Mouse (Mus musculus) kidney, adult 2 months (tissue): ENCODE data around the gene Bcar1. TPM values are rescaled to one million over a fixed set of nuclear protein-coding genes. Genes with fewer than 3 reads are reported as not detected.

Source experiments
- DNase-seq: peaks from one replicate; pipeline ENCODE4 v3.0.0; 2021
- H3K27ac ChIP-seq: fragments of 200-500 bp; 2 replicates; pipeline ENCODE4 v1.5.1; 2012; ENCODE audit warnings: low read depth, low read length, control low read depth, inconsistent platforms; ENCODE audit not compliant: insufficient read depth
- H3K27me3 ChIP-seq: fragments of 200-500 bp; replicated peaks from 2 replicates; pipeline ENCODE4 v1.6.1; 2012; ENCODE audit warnings: mild to moderate bottlenecking, moderate library complexity, low read length, inconsistent platforms; ENCODE audit not compliant: control insufficient read depth, insufficient read depth
- H3K36me3 ChIP-seq: fragments of 200-500 bp; 2 replicates; pipeline ENCODE4 v1.6.1; 2012; ENCODE audit warnings: mild to moderate bottlenecking, moderate library complexity, low read length, inconsistent platforms; ENCODE audit not compliant: control insufficient read depth, insufficient read depth
- H3K4me1 ChIP-seq: fragments of 200-500 bp; 2 replicates; pipeline ENCODE4 v1.6.1; 2011; ENCODE audit warnings: low read length; ENCODE audit not compliant: control insufficient read depth, insufficient read depth
- H3K4me3 ChIP-seq: fragments of 200-500 bp; 2 replicates; pipeline ENCODE4 v1.5.1; 2011; ENCODE audit warnings: mild to moderate bottlenecking, low read depth, low read length, control low read depth; ENCODE audit not compliant: insufficient read depth
- CTCF ChIP-seq: fragments of 200-500 bp; conservative IDR thresholded peaks from 2 replicates; pipeline ENCODE4 v1.5.1; 2011; ENCODE audit warnings: low read depth, mild to moderate bottlenecking, control low read depth, low read length, moderate library complexity, mixed read lengths; ENCODE audit not compliant: insufficient read depth, insufficient read length
- POLR2A ChIP-seq: fragments of 200-500 bp; IDR thresholded peaks from one replicate; pipeline ENCODE4 v1.6.1; 2011; ENCODE audit warnings: low read depth, low read length, control low read depth
- WGBS: fragments of 180-500 bp; shearing (Covaris S2); methylation state at CpG from one replicate; pipeline ENCODE4 v1.1.7; 2018; 5-methylcytosine and 5-hydroxymethylcytosine counted together
- polyA plus RNA-seq: library from polyadenylated mRNA; depleted of rRNA; stranded (reverse); fragments of >200 nt; gene quantifications from 2 replicates; pipeline ENCODE4 v1.2.3, GENCODE M21; 2012

Bcar1 gene
- polyA plus RNA-seq, 1 experiment: 115 TPM

GRCm38 (mm10) chr8:111709223-111709622 lies 34.4 kb downstream of the Bcar1 start:
- DNase-seq: peak; percentile 93
- Histone ChIP-seq H3K4me3 (no peak overlapping the region), H3K27me3 (no peaks in the 10 kb centered on the region), H3K27ac (peak overlapping the region; percentile 92), H3K36me3 (peaks cover 5% of the 10 kb centered on the region; the same call in 1 of the 2 replicates), H3K4me1 (peaks cover 21% of the 10 kb centered on the region)
- TF ChIP-seq POLR2A (peak; percentile 51), CTCF (no peak)
- WGBS: 24% methylated on average over 1 of the region's 1 CpGs

- WGBS: 35% methylated on average over 6 of the region's 6 CpGs
- peak; percentile 96 for DNase-seq
These were observed 35.3 kb downstream of the Bcar1 start for GRCm38 (mm10) chr8:111708265-111708664.

GRCm38 (mm10) chr8:111705699-111706098 lies 37.9 kb downstream of the Bcar1 start:
- no peak overlapping the region for H3K27ac ChIP-seq
- H3K36me3 ChIP-seq: peaks cover 2% of the 10 kb centered on the region; the same call in 1 of the 2 replicates
- H3K4me3 ChIP-seq: no peak overlapping the region
- TF ChIP-seq POLR2A: no peak
- TF ChIP-seq CTCF: no peak
- peaks cover 21% of the 10 kb centered on the region for H3K4me1 ChIP-seq
- no peak for DNase-seq
- H3K27me3 ChIP-seq: no peaks in the 10 kb centered on the region
- WGBS: 54% methylated on average over 5 of the region's 5 CpGs

More at GRCm38 (mm10) chr8:111708265-111708664, 35.3 kb downstream of the Bcar1 start:
- H3K27me3 ChIP-seq: no peaks in the 10 kb centered on the region
- peak overlapping the region; percentile 92 for H3K27ac ChIP-seq
- H3K36me3 ChIP-seq: peaks cover 5% of the 10 kb centered on the region; the same call in 1 of the 2 replicates
- H3K4me1 ChIP-seq: peaks cover 21% of the 10 kb centered on the region
- H3K4me3 ChIP-seq: no peak overlapping the region
- TF ChIP-seq POLR2A (no peak), CTCF (no peak)

GRCm38 (mm10) chr8:111705222-111705621 lies 38.4 kb downstream of the Bcar1 start:
- 70% methylated on average over 3 of the region's 3 CpGs for WGBS
- peaks cover 21% of the 10 kb centered on the region for H3K4me1 ChIP-seq

GRCm38 (mm10) chr8:111704585-111704984 lies 39.0 kb downstream of the Bcar1 start:
- DNase-seq: no peak
- no peak overlapping the region for H3K27ac ChIP-seq
- TF ChIP-seq CTCF: no peak
- TF ChIP-seq POLR2A: no peak

More at GRCm38 (mm10) chr8:111705222-111705621, 38.4 kb downstream of the Bcar1 start:
- peak; percentile 7 for DNase-seq
- no peaks in the 10 kb centered on the region; the same call in 1 of the 2 replicates for H3K36me3 ChIP-seq
- H3K27ac ChIP-seq: no peak overlapping the region
- no peak for TF ChIP-seq POLR2A
- no peak for TF ChIP-seq CTCF
- H3K4me3 ChIP-seq: no peak overlapping the region
- H3K27me3 ChIP-seq: no peaks in the 10 kb centered on the region

GRCm38 (mm10) chr8:111701380-111701779 lies 42.2 kb downstream of the Bcar1 start:
- H3K27me3 ChIP-seq: no peaks in the 10 kb centered on the region
- WGBS: 60% methylated on average over 9 of the region's 9 CpGs
- H3K36me3 ChIP-seq: no peaks in the 10 kb centered on the region
- no peak for DNase-seq
- H3K27ac ChIP-seq: no peak overlapping the region
- no peak overlapping the region for H3K4me3 ChIP-seq
- TF ChIP-seq CTCF (no peak), POLR2A (no peak)
- no peaks in the 10 kb centered on the region for H3K4me1 ChIP-seq

More at GRCm38 (mm10) chr8:111704585-111704984, 39.0 kb downstream of the Bcar1 start:
- Histone ChIP-seq H3K4me1 (peaks cover 14% of the 10 kb centered on the region), H3K4me3 (no peak overlapping the region), H3K36me3 (no peaks in the 10 kb centered on the region), H3K27me3 (no peaks in the 10 kb centered on the region)
- 91% methylated on average over 12 of the region's 12 CpGs for WGBS

- H3K4me3 ChIP-seq: no peak overlapping the region
- no peaks in the 10 kb centered on the region for H3K4me1 ChIP-seq
- H3K36me3 ChIP-seq: no peaks in the 10 kb centered on the region
- TF ChIP-seq POLR2A: no peak
- TF ChIP-seq CTCF: no peak
- no peak for DNase-seq
- 95% methylated on average over 5 of the region's 5 CpGs for WGBS
- H3K27ac ChIP-seq: no peak overlapping the region
- H3K27me3 ChIP-seq: no peaks in the 10 kb centered on the region
These were observed 42.9 kb downstream of the Bcar1 start for GRCm38 (mm10) chr8:111700740-111701139.

- Histone ChIP-seq H3K27ac (no peak overlapping the region), H3K4me1 (no peaks in the 10 kb centered on the region), H3K36me3 (no peaks in the 10 kb centered on the region), H3K4me3 (no peak overlapping the region), H3K27me3 (no peaks in the 10 kb centered on the region)
- WGBS: 85% methylated on average over 3 of the region's 3 CpGs
- TF ChIP-seq CTCF (no peak), POLR2A (no peak)
- no peak for DNase-seq
These were observed 43.4 kb downstream of the Bcar1 start for GRCm38 (mm10) chr8:111700201-111700600.
